Mouse (Mus musculus): ENCODE results near the gene Spdye4c. TPM values are rescaled to one million over a fixed set of nuclear protein-coding genes. Genes with fewer than 3 reads are reported as not detected.

Spdye4c gene
- total RNA-seq, 2 experiments from 2014 or later = not detected

DNA sequence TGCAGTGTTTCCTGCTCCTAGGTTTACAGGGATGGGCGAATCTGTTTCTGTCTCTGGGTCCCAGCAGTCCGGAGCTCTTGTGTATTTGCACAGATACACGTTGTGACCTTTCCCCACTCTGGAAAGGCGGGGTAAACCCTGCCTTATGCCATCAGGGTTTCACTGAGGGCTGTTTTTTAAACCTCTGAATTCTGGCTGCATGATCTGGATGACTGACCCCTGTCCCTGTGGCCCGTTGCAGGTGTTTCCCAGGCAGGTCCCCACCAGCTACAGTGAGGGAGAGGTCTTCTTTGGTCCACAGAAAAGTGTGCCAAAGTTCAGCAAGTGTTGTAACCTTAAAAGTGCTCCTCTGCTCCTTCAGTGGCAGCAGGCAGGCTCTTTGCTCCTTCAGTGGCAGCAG, 18.3 kb downstream of the Spdye4c start:
- DNase-seq = peak in 1 of 2 experiments; percentile 4

DNA sequence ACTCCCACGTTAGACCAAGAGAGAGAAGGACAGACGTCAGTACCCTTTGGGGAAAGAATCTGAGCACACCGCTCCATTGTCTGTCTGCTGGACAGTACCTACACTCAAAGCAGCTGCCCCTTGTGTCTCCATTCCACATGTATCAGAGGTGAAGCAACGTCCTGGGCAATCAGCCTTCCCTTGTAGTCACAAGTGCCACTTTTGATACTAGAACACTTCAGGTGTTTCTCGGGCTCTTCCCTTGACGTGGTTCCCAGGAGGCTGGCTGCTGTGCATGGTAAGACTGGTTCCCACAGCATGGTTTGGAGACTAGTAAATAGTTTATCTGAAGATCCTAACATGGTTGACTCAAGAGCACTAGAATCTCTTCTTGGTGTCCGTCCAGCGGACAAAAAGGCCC, 20.2 kb downstream of the Spdye4c start:
- DNase-seq = no peak

DNA sequence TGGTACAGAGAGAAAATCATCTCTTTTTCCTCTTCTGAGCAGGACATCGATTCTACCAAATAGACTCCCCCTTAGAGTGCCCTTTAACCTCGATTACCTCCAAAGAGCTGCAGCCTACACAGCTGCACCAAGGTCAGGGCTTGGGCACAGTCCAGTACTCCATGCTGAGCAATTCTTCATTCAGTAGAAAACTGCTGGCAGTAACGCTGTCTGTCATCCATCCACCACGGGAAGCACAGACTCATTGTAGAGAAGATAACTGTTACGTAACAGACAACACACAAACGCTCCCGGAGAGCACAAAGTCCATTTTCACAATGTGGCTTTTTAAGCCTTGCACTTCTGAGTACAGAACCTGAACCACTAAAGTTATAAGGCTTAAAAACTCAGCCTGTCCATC, 21.3 kb downstream of the Spdye4c start:
- DNase-seq = peak; percentile 74 to 77

DNA sequence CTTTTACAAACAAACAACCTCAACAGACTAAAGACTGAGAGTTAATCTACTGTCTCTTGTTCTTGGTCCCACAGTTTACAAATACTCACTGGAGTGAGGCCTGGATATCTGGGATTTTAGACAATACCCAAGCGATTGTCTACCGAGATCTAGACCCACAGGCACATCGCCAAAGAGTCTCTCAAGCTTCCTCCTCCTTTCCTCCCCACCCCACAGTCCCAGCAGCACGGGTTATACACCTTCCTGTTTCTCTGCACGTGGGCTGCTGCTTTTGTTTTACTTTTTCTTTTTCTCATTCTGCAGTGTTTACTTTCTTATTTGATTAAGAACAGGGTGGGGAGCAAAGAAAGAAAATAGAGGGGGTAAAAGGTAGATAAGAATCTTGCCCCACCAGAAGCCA, 22.4 kb downstream of the Spdye4c start:
- no peak for DNase-seq

GRCm38 (mm10) chr2:128615366-128615765, 24.4 kb downstream of the Spdye4c start:
- no peak for DNase-seq

- no peak for DNase-seq
These were observed 29.6 kb downstream of the Spdye4c start for GRCm38 (mm10) chr2:128620578-128620977.

Other genes starting within 250 kb of the Spdye4c start
- gene Anapc1, start 96.2 kb downstream of the Spdye4c start, total RNA-seq (2021) = 10 to 100 TPM; 69.7 to 75.5 TPM
- gene Mertk, start 107.7 kb downstream of the Spdye4c start, total RNA-seq (2021) = 10 to 100 TPM in 1 of 2 experiments, 1 to 10 TPM in 1; 9.1 to 15.4 TPM
- 10 to 100 TPM; 35.2 to 52.4 TPM for gene Tmem87b, start 226.9 kb downstream of the Spdye4c start, total RNA-seq (2021)

Data from adrenal gland, postnatal 36 days (tissue).